Mouse (Mus musculus) lung, postnatal 0 days (tissue): ENCODE data around the gene Klc1. TPM values are rescaled to one million over a fixed set of nuclear protein-coding genes. Genes with fewer than 3 reads are reported as not detected.

Experiments
- ATAC-seq: fragments of 200-750 bp; cut with Nextera tagmentation; 2 replicates; pipeline ENCODE4 v1.8.0; 2017; ENCODE audit warnings: moderate library complexity
- DNase-seq: peaks from one replicate; pipeline ENCODE4 v3.0.0-alpha.2; 2016; ENCODE audit warnings: low spot score
- H3K27ac ChIP-seq: fragments of 300-500 bp; sonication (generic); 2 replicates; pipeline ENCODE4 v1.5.1; 2014; ENCODE audit warnings: antibody characterized with exemption, mild to moderate bottlenecking, low read length, mixed read lengths
- H3K27me3 ChIP-seq: fragments of 300-500 bp; sonication (generic); replicated peaks from 2 replicates; pipeline ENCODE4 v1.6.1; 2014; ENCODE audit warnings: low read length, mixed read lengths; ENCODE audit not compliant: insufficient read depth
- H3K36me3 ChIP-seq: fragments of 300-500 bp; sonication (generic); 2 replicates; pipeline ENCODE4 v1.6.1; 2014; ENCODE audit warnings: low read length, mixed read lengths; ENCODE audit not compliant: insufficient read depth
- H3K4me1 ChIP-seq: fragments of 300-500 bp; sonication (generic); 2 replicates; pipeline ENCODE4 v1.6.1; 2014; ENCODE audit warnings: antibody characterized with exemption, low read depth, low read length, mixed read lengths; ENCODE audit not compliant: insufficient read depth
- H3K4me2 ChIP-seq: fragments of 300-500 bp; sonication (generic); replicated peaks from 2 replicates; pipeline ENCODE4 v1.6.1; 2014; ENCODE audit warnings: low read depth, mild to moderate bottlenecking, low read length, moderate library complexity, mixed read lengths
- H3K4me3 ChIP-seq: fragments of 300-500 bp; sonication (generic); 2 replicates; pipeline ENCODE4 v1.5.1; 2014; ENCODE audit warnings: low read depth, low read length
- H3K9ac ChIP-seq: fragments of 300-500 bp; sonication (generic); replicated peaks from 2 replicates; pipeline ENCODE4 v1.6.1; 2014; ENCODE audit warnings: low read depth, mild to moderate bottlenecking
- H3K9me3 ChIP-seq: fragments of 300-500 bp; sonication (generic); 2 replicates; pipeline ENCODE4 v1.6.1; 2016; ENCODE audit warnings: low read length, mixed read lengths
- CTCF ChIP-seq: IDR thresholded peaks from 2 replicates; pipeline ENCODE4 v1.5.1; 2016; ENCODE audit warnings: antibody characterized with exemption, mild to moderate bottlenecking
- EP300 ChIP-seq: IDR thresholded peaks from 2 replicates; pipeline ENCODE4 v1.6.1; 2016; ENCODE audit warnings: antibody characterized with exemption, mild to moderate bottlenecking, control low read depth
- WGBS: fragments of 180-500 bp; shearing (Covaris S2); extraction: QIAGEN DNeasy Blood & Tissue Kit; methylation state at CpG from one replicate; pipeline ENCODE4 v1.1.7; 2014; 5-methylcytosine and 5-hydroxymethylcytosine counted together
- polyA plus RNA-seq: library from polyadenylated mRNA; unstranded; fragments of >200 nt; fragmentation: Nextera tagmentation; extraction: Ambion mirVana; gene quantifications from 2 replicates; pipeline ENCODE4 v1.2.1, GENCODE M21; 2015

Klc1 gene
- polyA plus RNA-seq, 1 experiment from 2014 or later, result 86.1 TPM

GRCm38 (mm10) chr12:111750739-111751138, 7.9 kb upstream of the Klc1 start:
- DNase-seq (no peak), ATAC-seq (no peak)
- WGBS, result 99% methylated on average over 3 of the region's 3 CpGs
- H3K4me3 ChIP-seq, result no peak overlapping the region
- H3K27ac ChIP-seq, result no peak overlapping the region
- H3K9ac ChIP-seq, result no peak overlapping the region
- TF ChIP-seq CTCF, result no peak
- no peaks in the 10 kb centered on the region for H3K36me3 ChIP-seq
- H3K27me3 ChIP-seq, result no peaks in the 10 kb centered on the region
- H3K9me3 ChIP-seq, result no peaks in the 10 kb centered on the region
- H3K4me1 ChIP-seq, result peaks cover 7% of the 10 kb centered on the region; the same call in 1 of the 2 replicates
- no peak overlapping the region for H3K4me2 ChIP-seq

- Histone ChIP-seq H3K36me3 (no peaks in the 10 kb centered on the region), H3K27me3 (no peaks in the 10 kb centered on the region), H3K9me3 (no peaks in the 10 kb centered on the region), H3K4me1 (no peaks in the 10 kb centered on the region), H3K4me3 (no peak overlapping the region), H3K9ac (no peak overlapping the region), H3K4me2 (no peak overlapping the region), H3K27ac (no peak overlapping the region)
- DNase-seq (no peak), ATAC-seq (no peak)
- TF ChIP-seq EP300 (no peak), CTCF (no peak)
- 86% methylated on average over 6 of the region's 6 CpGs for WGBS
Measured at GRCm38 (mm10) chr12:111752491-111752890, 6.2 kb upstream of the Klc1 start.

- DNase-seq (peak; percentile 37), ATAC-seq (peak; percentile 49)
- Histone ChIP-seq H3K9ac (no peak overlapping the region), H3K36me3 (no peaks in the 10 kb centered on the region), H3K4me2 (no peak overlapping the region), H3K4me1 (peaks cover 5% of the 10 kb centered on the region; the same call in 1 of the 2 replicates), H3K27ac (no peak overlapping the region), H3K4me3 (no peak overlapping the region), H3K27me3 (no peaks in the 10 kb centered on the region), H3K9me3 (no peaks in the 10 kb centered on the region)
- no peak for TF ChIP-seq EP300
- no peak for TF ChIP-seq CTCF
- 32% methylated on average over 9 of the region's 9 CpGs for WGBS
Measured at GRCm38 (mm10) chr12:111753347-111753746, 5.3 kb upstream of the Klc1 start.

GRCm38 (mm10) chr12:111754710-111755109, 3.9 kb upstream of the Klc1 start:
- ATAC-seq, result no peak
- no peak for TF ChIP-seq CTCF
- no peak for TF ChIP-seq EP300
- no peaks in the 10 kb centered on the region for H3K9me3 ChIP-seq

GRCm38 (mm10) chr12:111755231-111755630, 3.4 kb upstream of the Klc1 start:
- no peaks in the 10 kb centered on the region for H3K36me3 ChIP-seq
- DNase-seq (no peak), ATAC-seq (no peak)
- no peaks in the 10 kb centered on the region for H3K27me3 ChIP-seq
- H3K9ac ChIP-seq, result no peak overlapping the region
- H3K9me3 ChIP-seq, result no peaks in the 10 kb centered on the region
- H3K4me1 ChIP-seq, result peaks cover 11% of the 10 kb centered on the region; the same call in 1 of the 2 replicates
- no peak overlapping the region for H3K27ac ChIP-seq
- no peak overlapping the region for H3K4me3 ChIP-seq
- H3K4me2 ChIP-seq, result no peak overlapping the region
- WGBS, result 33% methylated on average over 2 of the region's 2 CpGs
- no peak for TF ChIP-seq CTCF
- TF ChIP-seq EP300, result no peak

More at GRCm38 (mm10) chr12:111754710-111755109, 3.9 kb upstream of the Klc1 start:
- Histone ChIP-seq H3K27me3 (no peaks in the 10 kb centered on the region), H3K36me3 (no peaks in the 10 kb centered on the region), H3K4me1 (peaks cover 7% of the 10 kb centered on the region; the same call in 1 of the 2 replicates), H3K9ac (no peak overlapping the region), H3K27ac (no peak overlapping the region), H3K4me3 (no peak overlapping the region), H3K4me2 (no peak overlapping the region)
- DNase-seq, result no peak

GRCm38 (mm10) chr12:111756082-111756697, 2.5 kb upstream of the Klc1 start:
- Histone ChIP-seq H3K27me3 (no peaks in the 10 kb centered on the region), H3K4me2 (no peak overlapping the region), H3K9ac (no peak overlapping the region), H3K36me3 (no peaks in the 10 kb centered on the region), H3K4me3 (no peak overlapping the region), H3K9me3 (no peaks in the 10 kb centered on the region), H3K27ac (no peak overlapping the region), H3K4me1 (peaks cover 18% of the 10 kb centered on the region; the same call in 1 of the 2 replicates)
- TF ChIP-seq EP300 (no peak), CTCF (no peak)
- ATAC-seq (no peak), DNase-seq (no peak)
- WGBS, result 38% methylated on average over 4 of the region's 4 CpGs

GRCm38 (mm10) chr12:111756698-111757082, 2.0 kb upstream of the Klc1 start:
- DNase-seq (no peak), ATAC-seq (no peak)
- Histone ChIP-seq H3K9ac (no peak overlapping the region), H3K27me3 (no peaks in the 10 kb centered on the region), H3K4me3 (no peak overlapping the region), H3K9me3 (no peaks in the 10 kb centered on the region), H3K4me1 (peaks cover 18% of the 10 kb centered on the region; the same call in 1 of the 2 replicates), H3K27ac (no peak overlapping the region), H3K36me3 (no peaks in the 10 kb centered on the region), H3K4me2 (no peak overlapping the region)
- 19% methylated on average over 5 of the region's 5 CpGs for WGBS
- TF ChIP-seq CTCF, result no peak
- no peak for TF ChIP-seq EP300
